Mouse (Mus musculus): ENCODE data around the gene Csnk1e.
A peak's percentile ranks its signal among the peaks of the same experiment; 100 is the strongest.

Csnk1e gene

GRCm38 (mm10) chr15:79443856-79444410 is 11.4 kb downstream of the Csnk1e start:
- no peak for DNase-seq (ENCODE audit: low spot score)

- DNase-seq (ENCODE audit: low spot score) = no peak
Observed at GRCm38 (mm10) chr15:79442961-79443518, 12.3 kb downstream of the Csnk1e start.

GRCm38 (mm10) chr15:79442257-79442611 is 13.1 kb downstream of the Csnk1e start:
- peak; percentile 64 for DNase-seq (ENCODE audit: low spot score)

GRCm38 (mm10) chr15:79441331-79442256 is 13.8 kb downstream of the Csnk1e start:
- DNase-seq (ENCODE audit: low spot score) = peak; percentile 74

- DNase-seq (ENCODE audit: low spot score) = no peak
Observed at GRCm38 (mm10) chr15:79440651-79441330, 14.6 kb downstream of the Csnk1e start.

- no peak for DNase-seq (ENCODE audit: low spot score)
Observed at GRCm38 (mm10) chr15:79440223-79440622, 15.1 kb downstream of the Csnk1e start.

- no peak for DNase-seq (ENCODE audit: low spot score)
Observed at GRCm38 (mm10) chr15:79439386-79439785, 16.0 kb downstream of the Csnk1e start.

- no peak for DNase-seq (ENCODE audit: low spot score)
Observed at GRCm38 (mm10) chr15:79438816-79439215, 16.6 kb downstream of the Csnk1e start.

GRCm38 (mm10) chr15:79438209-79438810 is 17.1 kb downstream of the Csnk1e start:
- DNase-seq (ENCODE audit: low spot score) = no peak

GRCm38 (mm10) chr15:79437541-79438208 is 17.7 kb downstream of the Csnk1e start:
- no peak for DNase-seq (ENCODE audit: low spot score)

GRCm38 (mm10) chr15:79436481-79436921 is 18.9 kb downstream of the Csnk1e start:
- no peak for DNase-seq (ENCODE audit: low spot score)

- peak; percentile 50 for DNase-seq (ENCODE audit: low spot score)
Observed at GRCm38 (mm10) chr15:79435191-79435671, 20.1 kb downstream of the Csnk1e start.

- peak; percentile 49 for DNase-seq (ENCODE audit: low spot score)
Observed at GRCm38 (mm10) chr15:79432892-79433291, 22.5 kb downstream of the Csnk1e start.

- DNase-seq (ENCODE audit: low spot score) = no peak
Observed at GRCm38 (mm10) chr15:79432328-79432727, 23.0 kb downstream of the Csnk1e start.

- DNase-seq (ENCODE audit: low spot score) = no peak
Observed at GRCm38 (mm10) chr15:79431925-79432324, 23.4 kb downstream of the Csnk1e start.

- DNase-seq (ENCODE audit: low spot score) = no peak
Observed at GRCm38 (mm10) chr15:79430461-79431000, 24.8 kb downstream of the Csnk1e start.

GRCm38 (mm10) chr15:79429994-79430393 is 25.4 kb downstream of the Csnk1e start:
- no peak for DNase-seq (ENCODE audit: low spot score)

GRCm38 (mm10) chr15:79429527-79429926 is 25.8 kb downstream of the Csnk1e start:
- DNase-seq (ENCODE audit: low spot score) = no peak

- DNase-seq (ENCODE audit: low spot score) = no peak
Observed at GRCm38 (mm10) chr15:79428616-79429015, 26.8 kb downstream of the Csnk1e start.

GRCm38 (mm10) chr15:79427516-79427915 is 27.9 kb downstream of the Csnk1e start:
- no peak for DNase-seq (ENCODE audit: low spot score)

- no peak for DNase-seq (ENCODE audit: low spot score)
Observed at GRCm38 (mm10) chr15:79425516-79425915, 29.9 kb downstream of the Csnk1e start.
